Mouse (Mus musculus): ENCODE data around the gene Tbxa2r.

DNA sequence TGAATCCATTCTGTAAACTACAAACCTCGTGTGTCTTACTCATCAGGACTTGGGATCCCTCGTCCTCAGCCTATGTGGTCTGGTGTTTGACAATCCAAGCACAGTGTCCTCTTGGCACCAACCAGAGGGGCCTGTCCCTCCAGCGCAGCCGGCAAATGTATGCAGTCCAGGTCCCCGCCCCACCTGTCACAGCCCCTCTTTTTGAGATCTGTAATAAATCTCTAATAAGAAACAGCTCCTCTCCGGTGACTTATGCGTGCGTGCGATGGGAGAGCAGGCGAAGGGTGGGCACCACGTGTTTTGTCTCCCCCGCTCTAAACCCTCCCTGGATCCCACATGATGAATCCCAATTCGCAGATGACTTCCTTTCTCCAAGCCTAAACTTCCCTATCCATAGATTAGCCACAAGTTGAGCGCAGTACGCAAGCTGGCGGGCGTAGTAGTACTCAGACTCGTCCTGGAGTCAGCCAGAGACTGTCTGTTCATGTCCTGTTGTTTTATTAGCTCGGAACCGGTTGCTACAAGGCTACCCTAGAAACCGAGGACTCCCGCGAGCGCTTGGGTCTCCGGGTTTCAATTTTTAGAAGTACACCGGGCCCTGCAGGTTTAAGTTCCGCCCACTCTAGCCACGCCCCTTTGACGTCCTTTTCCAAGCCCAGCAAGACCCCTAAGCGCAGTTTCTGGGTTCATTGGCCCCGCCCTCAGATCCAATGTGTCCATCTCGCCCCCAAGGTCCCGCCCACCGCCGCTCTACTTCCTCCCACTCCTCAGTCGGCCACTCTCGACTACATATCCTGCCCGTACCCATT is 8.6 kb upstream of the Tbxa2r start:
- TF ChIP-seq CTCF (IDR thresholded peaks at IDR 0.05), result no peak
- peak; percentile 25; the same call in 1 of the 2 replicates for TF ChIP-seq EP300 (IDR thresholded peaks at IDR 0.05)
